Mouse (Mus musculus) hindbrain, embryonic 13.5 days (tissue): Measurements from ENCODE around the gene Lnpep. TPM values are rescaled to one million over a fixed set of nuclear protein-coding genes. Genes with fewer than 3 reads are reported as not detected.
"Not testable (repeated sequence)": the region's sequence is repeated elsewhere in the genome, so short reads cannot be mapped to it uniquely, and the experiment has no call there.

Experiments
- ATAC-seq: fragments of 200-750 bp; cut with Nextera tagmentation; 2 replicates; pipeline ENCODE4 v1.8.0; 2017; ENCODE audit warnings: moderate TSS enrichment; ENCODE audit not compliant: low FRiP score
- H3K27ac ChIP-seq: fragments of 300-500 bp; sonication (generic); 2 replicates; pipeline ENCODE4 v1.5.1; 2015; ENCODE audit warnings: inconsistent platforms, mild to moderate bottlenecking, moderate library complexity
- H3K27me3 ChIP-seq: fragments of 300-500 bp; sonication (generic); 2 replicates; pipeline ENCODE4 v1.6.1; 2015; ENCODE audit warnings: mild to moderate bottlenecking, inconsistent platforms
- H3K36me3 ChIP-seq: fragments of 300-500 bp; sonication (generic); 2 replicates; pipeline ENCODE4 v1.6.1; 2015; ENCODE audit warnings: mild to moderate bottlenecking, inconsistent platforms
- H3K4me1 ChIP-seq: fragments of 300-500 bp; sonication (generic); replicated peaks from 2 replicates; pipeline ENCODE4 v1.6.1; 2015; ENCODE audit warnings: inconsistent platforms
- H3K4me2 ChIP-seq: fragments of 300-500 bp; sonication (generic); 2 replicates; pipeline ENCODE4 v1.6.1; 2015; ENCODE audit warnings: inconsistent platforms, mild to moderate bottlenecking, moderate library complexity
- H3K4me3 ChIP-seq: fragments of 300-500 bp; sonication (generic); 2 replicates; pipeline ENCODE4 v1.5.1; 2015; ENCODE audit warnings: mild to moderate bottlenecking, inconsistent platforms
- H3K9ac ChIP-seq: fragments of 300-500 bp; sonication (generic); 2 replicates; pipeline ENCODE4 v1.6.1; 2015; ENCODE audit warnings: mild to moderate bottlenecking, inconsistent platforms
- H3K9me3 ChIP-seq: fragments of 300-500 bp; sonication (generic); 2 replicates; pipeline ENCODE4 v1.6.1; 2016; ENCODE audit warnings: inconsistent platforms
- WGBS: fragments of 180-500 bp; shearing (Covaris S2); methylation state at CpG from one replicate; pipeline ENCODE4 v1.1.7; 2015; 5-methylcytosine and 5-hydroxymethylcytosine counted together
- polyA plus RNA-seq: library from polyadenylated mRNA; unstranded; fragments of >200 nt; fragmentation: Nextera tagmentation; extraction: Ambion mirVana; gene quantifications from 2 replicates; pipeline ENCODE4 v1.2.1, GENCODE M21; 2015

Gene Lnpep
- polyA plus RNA-seq, 1 experiment from 2014 or later, result 8.4 TPM

- Histone ChIP-seq H3K9ac (no peak overlapping the region), H3K27me3 (no peaks in the 10 kb centered on the region), H3K4me2 (no peak overlapping the region), H3K36me3 (peaks cover 51% of the 10 kb centered on the region), H3K9me3 (no peaks in the 10 kb centered on the region), H3K4me3 (no peak overlapping the region), H3K4me1 (no peaks in the 10 kb centered on the region), H3K27ac (no peak overlapping the region)
- no peak for ATAC-seq
Measured at GRCm38 (mm10) chr17:17531338-17531737, 93.5 kb downstream of the Lnpep start.

GRCm38 (mm10) chr17:17516384-17517016 lies 108.3 kb downstream of the Lnpep start:
- Histone ChIP-seq H3K9me3 (no peaks in the 10 kb centered on the region), H3K27ac (no peak overlapping the region), H3K4me2 (no peak overlapping the region), H3K9ac (no peak overlapping the region), H3K36me3 (no peaks in the 10 kb centered on the region), H3K27me3 (no peaks in the 10 kb centered on the region), H3K4me1 (no peaks in the 10 kb centered on the region), H3K4me3 (no peak overlapping the region)
- ATAC-seq, result no peak
- WGBS, result 66% methylated on average over 4 of the region's 4 CpGs

GRCm38 (mm10) chr17:17506677-17507076 lies 118.2 kb downstream of the Lnpep start:
- Histone ChIP-seq H3K4me3 (no peak overlapping the region), H3K4me2 (no peak overlapping the region), H3K27me3 (no peaks in the 10 kb centered on the region), H3K9me3 (no peaks in the 10 kb centered on the region), H3K9ac (no peak overlapping the region), H3K4me1 (no peaks in the 10 kb centered on the region), H3K27ac (no peak overlapping the region), H3K36me3 (no peaks in the 10 kb centered on the region)
- ATAC-seq, result no peak
- 93% methylated on average over 10 of the region's 10 CpGs for WGBS

- Histone ChIP-seq H3K9ac (no peak overlapping the region), H3K9me3 (no peaks in the 10 kb centered on the region), H3K4me1 (no peaks in the 10 kb centered on the region), H3K4me3 (no peak overlapping the region), H3K4me2 (no peak overlapping the region), H3K27me3 (no peaks in the 10 kb centered on the region), H3K27ac (no peak overlapping the region), H3K36me3 (no peaks in the 10 kb centered on the region)
- ATAC-seq, result no peak
- WGBS, result 83% methylated on average over 3 of the region's 3 CpGs
Measured at GRCm38 (mm10) chr17:17499278-17499677, 125.6 kb downstream of the Lnpep start.

DNA sequence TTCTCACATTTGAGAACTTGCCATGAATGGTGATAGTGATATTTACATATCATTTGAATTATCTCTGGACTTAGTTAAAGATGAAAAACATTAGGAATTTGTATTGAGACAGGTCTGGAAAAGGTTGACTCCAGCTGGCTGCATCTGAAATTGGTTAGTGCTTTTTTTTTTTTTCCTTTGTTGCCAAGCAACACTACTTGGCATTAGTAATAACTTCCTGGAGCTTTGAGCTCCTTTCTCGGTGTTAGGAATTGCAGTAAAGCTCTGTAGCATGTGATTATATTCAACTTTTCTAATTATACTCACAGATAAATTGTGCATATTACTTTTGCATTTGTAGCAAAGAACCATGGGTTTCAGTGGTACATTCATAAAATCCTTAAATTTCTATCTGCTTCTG lies 126.0 kb downstream of the Lnpep start:
- Histone ChIP-seq H3K4me3 (no peak overlapping the region), H3K27me3 (no peaks in the 10 kb centered on the region), H3K36me3 (no peaks in the 10 kb centered on the region), H3K9ac (no peak overlapping the region), H3K4me2 (no peak overlapping the region), H3K9me3 (no peaks in the 10 kb centered on the region), H3K27ac (no peak overlapping the region), H3K4me1 (no peaks in the 10 kb centered on the region)
- WGBS, result 42% methylated on average over 1 of the region's 1 CpGs
- no peak for ATAC-seq

GRCm38 (mm10) chr17:17496730-17497129 lies 128.1 kb downstream of the Lnpep start:
- Histone ChIP-seq H3K36me3 (no peaks in the 10 kb centered on the region), H3K9me3 (no peaks in the 10 kb centered on the region), H3K27ac (no peak overlapping the region), H3K4me3 (no peak overlapping the region), H3K4me1 (no peaks in the 10 kb centered on the region), H3K27me3 (no peaks in the 10 kb centered on the region), H3K4me2 (no peak overlapping the region), H3K9ac (no peak overlapping the region)
- ATAC-seq, result no peak
- 93% methylated on average over 7 of the region's 7 CpGs for WGBS

GRCm38 (mm10) chr17:17496234-17496633 lies 128.6 kb downstream of the Lnpep start:
- H3K9me3 ChIP-seq, H3K36me3 ChIP-seq, H3K9ac ChIP-seq, H3K4me2 ChIP-seq, H3K4me1 ChIP-seq, H3K4me3 ChIP-seq, H3K27me3 ChIP-seq, ATAC-seq, H3K27ac ChIP-seq: not testable (repeated sequence)

- H3K4me3 ChIP-seq, result no peak overlapping the region
- WGBS, result 88% methylated on average over 8 of the region's 8 CpGs
- no peak overlapping the region for H3K27ac ChIP-seq
- no peak overlapping the region for H3K9ac ChIP-seq
- H3K4me2 ChIP-seq, result no peak overlapping the region
- no peak for ATAC-seq
- no peaks in the 10 kb centered on the region for H3K9me3 ChIP-seq
- no peaks in the 10 kb centered on the region for H3K27me3 ChIP-seq
- no peaks in the 10 kb centered on the region for H3K4me1 ChIP-seq
- H3K36me3 ChIP-seq, result no peaks in the 10 kb centered on the region
Measured at GRCm38 (mm10) chr17:17492116-17492515, 132.7 kb downstream of the Lnpep start.

GRCm38 (mm10) chr17:17491622-17492001 lies 133.2 kb downstream of the Lnpep start:
- H3K4me1 ChIP-seq, result no peaks in the 10 kb centered on the region
- H3K36me3 ChIP-seq, result no peaks in the 10 kb centered on the region
- no peak overlapping the region for H3K4me3 ChIP-seq
- no peak for ATAC-seq
- H3K27ac ChIP-seq, result no peak overlapping the region
- H3K9me3 ChIP-seq, result no peaks in the 10 kb centered on the region
- H3K27me3 ChIP-seq, result no peaks in the 10 kb centered on the region
- WGBS, result 82% methylated on average over 7 of the region's 7 CpGs
- no peak overlapping the region for H3K4me2 ChIP-seq
- no peak overlapping the region for H3K9ac ChIP-seq

GRCm38 (mm10) chr17:17490820-17491621 lies 133.8 kb downstream of the Lnpep start:
- Histone ChIP-seq H3K9me3 (no peaks in the 10 kb centered on the region), H3K9ac (no peak overlapping the region), H3K36me3 (no peaks in the 10 kb centered on the region), H3K27ac (no peak overlapping the region), H3K4me3 (no peak overlapping the region), H3K4me2 (no peak overlapping the region), H3K27me3 (no peaks in the 10 kb centered on the region), H3K4me1 (no peaks in the 10 kb centered on the region)
- WGBS, result 58% methylated on average over 13 of the region's 15 CpGs
- ATAC-seq, result no peak

GRCm38 (mm10) chr17:17485789-17486188 lies 139.1 kb downstream of the Lnpep start:
- Histone ChIP-seq H3K4me3 (no peak overlapping the region), H3K27me3 (no peaks in the 10 kb centered on the region), H3K9ac (no peak overlapping the region), H3K27ac (no peak overlapping the region), H3K9me3 (no peaks in the 10 kb centered on the region), H3K4me2 (no peak overlapping the region), H3K36me3 (no peaks in the 10 kb centered on the region), H3K4me1 (no peaks in the 10 kb centered on the region)
- WGBS, result 81% methylated on average over 2 of the region's 2 CpGs
- ATAC-seq, result no peak
